Mouse (Mus musculus) retina, adult 2 months (tissue): Measurements from ENCODE around the gene Rtn1.

ENCODE experiments used
- DNase-seq: peaks from one replicate; pipeline ENCODE4 v3.0.0-alpha.2; 2012; ENCODE audit warnings: low read depth, low spot score

Gene Rtn1

GRCm38 (mm10) chr12:72374823-72375225 lies 34.0 kb downstream of the Rtn1 start:
- no peak for DNase-seq

- DNase-seq, result no peak
These were observed 34.8 kb downstream of the Rtn1 start for GRCm38 (mm10) chr12:72373916-72374615.

- DNase-seq, result no peak
These were observed 38.8 kb downstream of the Rtn1 start for GRCm38 (mm10) chr12:72370081-72370480.

GRCm38 (mm10) chr12:72366763-72367162 lies 42.1 kb downstream of the Rtn1 start:
- DNase-seq, result no peak

GRCm38 (mm10) chr12:72366104-72366437 lies 42.8 kb downstream of the Rtn1 start:
- DNase-seq, result no peak

- DNase-seq, result no peak
These were observed 43.4 kb downstream of the Rtn1 start for GRCm38 (mm10) chr12:72365231-72366103.

GRCm38 (mm10) chr12:72364543-72364942 lies 44.3 kb downstream of the Rtn1 start:
- DNase-seq, result no peak

GRCm38 (mm10) chr12:72361701-72362354 lies 47.0 kb downstream of the Rtn1 start:
- no peak for DNase-seq

GRCm38 (mm10) chr12:72360926-72361615 lies 47.8 kb downstream of the Rtn1 start:
- DNase-seq, result no peak

GRCm38 (mm10) chr12:72359903-72360302 lies 49.0 kb downstream of the Rtn1 start:
- DNase-seq, result no peak

GRCm38 (mm10) chr12:72357667-72358420 lies 51.0 kb downstream of the Rtn1 start:
- DNase-seq, result no peak

- DNase-seq, result no peak
These were observed 54.6 kb downstream of the Rtn1 start for GRCm38 (mm10) chr12:72354241-72354640.

GRCm38 (mm10) chr12:72353506-72353905 lies 55.3 kb downstream of the Rtn1 start:
- DNase-seq, result no peak

- DNase-seq, result no peak
These were observed 60.3 kb downstream of the Rtn1 start for GRCm38 (mm10) chr12:72348508-72348907.

- DNase-seq, result no peak
These were observed 61.7 kb downstream of the Rtn1 start for GRCm38 (mm10) chr12:72347184-72347583.

- no peak for DNase-seq
These were observed 65.2 kb downstream of the Rtn1 start for GRCm38 (mm10) chr12:72343639-72344038.

GRCm38 (mm10) chr12:72336009-72336408 lies 72.8 kb downstream of the Rtn1 start:
- no peak for DNase-seq

GRCm38 (mm10) chr12:72332488-72333013 lies 76.3 kb downstream of the Rtn1 start:
- no peak for DNase-seq

GRCm38 (mm10) chr12:72331912-72332487 lies 76.9 kb downstream of the Rtn1 start:
- DNase-seq, result no peak

GRCm38 (mm10) chr12:72326087-72326486 lies 82.8 kb downstream of the Rtn1 start:
- DNase-seq, result no peak

GRCm38 (mm10) chr12:72325025-72325424 lies 83.8 kb downstream of the Rtn1 start:
- no peak for DNase-seq
